Mouse (Mus musculus): ENCODE results near the gene Padi2.

Gene Padi2

DNA sequence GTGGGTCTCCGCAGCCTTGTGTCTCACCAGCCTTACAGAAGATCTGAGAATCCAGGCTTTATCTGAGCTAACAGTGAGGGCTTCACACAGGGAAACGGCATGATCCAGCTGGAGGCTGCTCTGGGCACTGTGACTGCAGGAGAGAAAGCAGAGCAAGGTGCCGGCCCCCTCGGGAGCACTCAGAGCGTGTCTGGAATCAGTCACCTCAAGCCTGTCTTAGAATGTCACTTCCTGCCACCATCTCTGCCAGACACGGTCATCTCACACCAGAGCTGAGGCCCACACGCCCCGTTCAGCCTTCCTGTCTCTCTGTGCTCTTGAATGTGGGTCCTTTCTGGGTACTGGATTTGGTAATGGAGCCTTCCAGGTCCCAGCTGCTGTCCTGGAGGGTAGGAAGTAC is 19.5 kb downstream of the Padi2 start:
- DNase-seq, result no peak

DNA sequence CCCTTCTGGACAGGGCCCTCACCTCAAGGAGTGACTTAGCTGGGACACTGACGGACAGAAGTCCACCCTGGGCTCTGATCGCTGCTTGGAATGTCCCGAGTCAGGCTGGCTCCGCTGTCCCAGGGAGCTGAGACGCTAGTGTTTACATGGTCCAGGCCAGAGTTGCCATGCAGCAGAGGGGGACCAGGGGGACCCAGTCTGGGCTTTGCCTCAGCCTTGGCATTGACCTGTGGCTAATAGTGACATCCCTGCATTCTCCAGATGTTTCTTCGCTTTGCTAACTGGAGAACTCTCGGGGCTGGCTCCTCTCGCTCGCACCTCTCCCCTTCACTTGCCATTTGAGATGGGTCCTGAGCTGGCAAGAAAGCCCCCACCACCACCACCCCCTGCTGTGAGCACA is 22.2 kb downstream of the Padi2 start:
- DNase-seq, result no peak

DNA sequence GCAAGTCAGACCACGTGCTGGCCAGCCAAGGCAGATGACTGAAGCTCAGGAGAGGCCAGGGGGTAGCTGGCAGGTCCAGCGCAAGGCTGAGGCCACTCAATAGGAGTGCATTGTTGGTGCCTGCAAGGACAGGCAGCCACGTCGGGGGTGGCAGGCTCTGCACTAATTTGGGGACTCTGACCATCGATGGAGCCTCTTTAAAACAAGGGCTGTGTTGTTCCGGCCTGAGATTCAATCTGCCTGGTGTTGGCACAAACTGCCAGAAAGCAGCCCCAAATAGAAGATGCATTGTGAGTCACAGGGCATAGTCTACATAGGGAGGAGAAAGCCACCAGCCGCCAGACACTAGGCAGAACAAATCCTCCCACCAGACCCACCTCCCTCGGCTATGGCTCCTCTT is 23.6 kb downstream of the Padi2 start:
- DNase-seq, result no peak

DNA sequence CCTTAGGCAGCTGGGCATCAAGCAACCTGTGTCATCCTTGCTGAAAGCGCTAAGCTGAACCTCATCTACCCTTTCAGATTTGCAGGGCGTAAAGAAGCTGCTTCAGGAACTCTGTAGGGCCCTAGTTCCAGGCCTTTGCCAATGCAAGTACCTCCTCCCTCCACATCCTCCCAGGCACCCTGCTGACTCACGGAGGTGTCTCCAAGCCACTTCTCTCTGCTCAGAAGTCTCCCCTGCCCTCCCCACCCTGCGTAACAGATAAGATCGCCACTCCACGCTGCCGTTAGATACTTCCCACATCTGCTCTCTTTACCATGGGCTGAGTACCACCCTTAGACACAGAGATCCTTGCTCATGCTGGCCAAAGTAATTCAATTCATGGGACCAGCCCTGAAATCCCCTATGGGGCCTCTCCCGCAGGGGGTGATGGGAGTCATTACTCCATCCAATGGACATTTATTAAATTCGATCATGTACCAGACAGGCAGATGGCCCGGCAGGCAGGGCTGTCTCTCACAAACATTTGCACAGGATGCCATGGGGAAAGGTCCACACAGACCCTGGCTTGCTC is 24.8 kb downstream of the Padi2 start:
- DNase-seq, result no peak

DNA sequence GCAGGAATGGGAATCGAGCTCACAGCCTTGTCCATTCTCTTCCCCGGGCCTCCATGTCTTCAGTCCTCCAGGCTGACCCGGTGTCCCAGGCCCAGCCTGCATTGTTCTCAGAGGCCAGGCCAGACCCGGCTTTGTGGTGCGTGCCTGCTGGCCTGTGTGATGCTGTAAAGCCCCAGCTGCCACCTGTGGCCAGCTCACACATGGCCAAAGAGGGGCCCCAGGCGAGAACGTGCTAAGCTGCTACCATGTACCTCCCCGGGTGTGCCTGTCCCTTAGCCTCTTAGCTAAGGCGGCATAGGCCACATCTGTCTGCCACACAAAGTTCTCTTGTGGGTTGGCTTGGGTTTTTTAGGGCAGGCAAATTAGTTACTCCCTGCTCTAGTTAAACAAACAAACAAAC is 29.5 kb downstream of the Padi2 start:
- no peak for DNase-seq

DNA sequence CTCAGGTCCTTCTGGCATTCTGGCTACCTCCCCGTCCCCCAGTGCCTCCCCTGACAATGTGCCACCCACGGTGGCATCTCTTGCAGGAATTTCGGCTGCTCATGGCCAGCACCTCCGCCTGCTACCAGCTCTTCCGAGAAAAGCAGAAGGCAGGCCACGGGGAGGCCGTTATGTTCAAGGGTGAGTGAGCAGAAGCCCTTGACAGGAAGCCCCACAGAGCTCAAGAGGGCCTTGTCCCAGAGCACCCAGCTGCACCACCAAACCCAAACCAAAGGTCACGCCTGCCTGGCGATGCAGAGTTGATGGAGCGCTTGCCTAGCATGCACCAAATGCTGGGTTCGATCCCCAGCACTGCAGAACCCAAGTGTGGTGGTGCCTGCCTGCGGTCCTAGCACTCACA is 38.2 kb downstream of the Padi2 start:
- no peak for DNase-seq

DNA sequence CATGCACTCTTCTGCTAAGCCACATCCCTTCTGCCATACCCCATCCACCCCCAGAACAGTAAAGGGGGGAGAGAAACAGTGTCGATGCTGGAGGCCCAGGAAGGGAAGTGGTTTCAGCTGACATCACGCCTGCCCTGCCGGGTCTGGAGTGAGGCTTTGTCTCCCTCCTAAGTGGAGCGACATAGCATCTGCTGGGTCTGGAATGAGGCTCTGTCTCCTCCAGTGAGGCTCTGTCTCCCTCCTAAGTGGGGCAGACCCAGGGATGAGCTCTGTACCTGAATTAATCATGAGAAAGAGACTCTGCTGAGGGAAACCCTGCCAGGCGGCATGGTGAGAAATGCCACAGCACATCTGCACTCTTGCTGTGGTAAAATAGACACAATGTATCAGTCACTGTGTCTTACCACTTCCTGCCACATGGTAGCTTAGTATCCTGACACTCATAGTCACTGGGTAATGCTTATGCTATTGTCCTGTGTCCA is 38.9 kb downstream of the Padi2 start:
- DNase-seq, result no peak

DNA sequence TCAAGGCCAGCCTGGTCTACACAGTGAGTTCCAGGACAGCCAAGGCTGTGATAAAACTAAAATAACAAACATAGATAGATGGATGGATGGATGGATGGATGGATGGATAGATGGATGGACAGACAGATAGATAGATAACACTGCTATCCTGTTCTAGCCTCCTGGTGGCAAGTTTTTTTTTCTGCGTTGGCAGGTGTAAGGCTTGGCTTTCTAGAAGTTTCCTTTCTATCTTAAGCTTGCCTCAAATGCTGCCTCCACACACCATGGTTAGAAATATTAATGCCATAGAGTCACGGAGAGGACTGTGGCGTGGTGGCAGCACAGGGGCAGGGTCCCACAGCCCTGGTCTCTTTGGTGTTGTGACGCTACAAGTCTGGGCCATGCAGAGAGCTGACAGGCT is 39.4 kb downstream of the Padi2 start:
- DNase-seq, result no peak

DNA sequence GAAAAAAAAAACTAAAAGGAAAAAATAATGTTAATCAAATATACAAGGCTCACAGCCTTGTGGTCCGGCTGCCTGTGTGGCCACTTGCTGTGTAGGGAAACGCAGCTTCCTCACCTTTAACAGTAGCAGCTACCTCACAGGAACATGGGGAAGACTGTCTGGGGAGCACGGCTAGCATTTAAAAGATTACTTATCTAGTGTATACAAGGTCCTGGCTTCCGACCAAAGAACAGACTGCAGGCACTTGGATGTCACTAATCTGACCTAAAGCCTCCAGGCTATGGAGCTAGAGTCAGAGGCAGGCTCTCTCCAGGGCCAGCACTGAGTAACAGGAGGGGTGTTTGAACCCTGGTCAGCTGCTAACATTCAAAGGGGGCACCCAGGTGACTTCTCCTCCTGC is 39.9 kb downstream of the Padi2 start:
- no peak for DNase-seq

DNA sequence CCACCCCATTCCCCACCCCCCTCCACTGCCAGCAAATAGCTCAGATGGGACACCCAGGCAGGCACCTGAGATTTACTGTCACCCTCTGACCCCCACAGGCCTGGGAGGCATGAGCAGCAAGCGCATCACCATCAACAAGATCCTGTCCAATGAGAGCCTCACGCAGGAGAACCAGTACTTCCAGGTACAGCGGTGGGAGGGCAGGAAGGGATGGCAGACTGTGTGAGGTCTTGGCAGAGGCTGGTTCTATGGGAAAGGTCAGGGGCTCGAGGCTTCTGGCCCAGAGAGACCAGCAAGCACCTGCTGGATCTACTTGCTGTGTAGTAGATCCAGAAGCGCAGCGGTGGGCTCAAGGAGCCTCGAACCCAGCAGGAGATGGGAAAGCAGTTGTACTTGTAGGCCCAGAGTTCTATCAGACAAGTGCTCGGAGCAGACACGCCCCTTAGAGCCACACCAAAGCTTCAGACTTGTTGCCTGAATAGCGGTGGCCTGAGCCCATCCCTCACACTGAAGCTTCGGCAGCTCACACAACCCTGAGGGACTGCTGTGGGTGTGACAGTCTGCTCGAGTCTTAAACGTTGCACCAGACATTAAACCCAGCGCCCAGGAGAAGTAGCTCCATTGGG is 40.5 kb downstream of the Padi2 start:
- DNase-seq, result no peak

DNA sequence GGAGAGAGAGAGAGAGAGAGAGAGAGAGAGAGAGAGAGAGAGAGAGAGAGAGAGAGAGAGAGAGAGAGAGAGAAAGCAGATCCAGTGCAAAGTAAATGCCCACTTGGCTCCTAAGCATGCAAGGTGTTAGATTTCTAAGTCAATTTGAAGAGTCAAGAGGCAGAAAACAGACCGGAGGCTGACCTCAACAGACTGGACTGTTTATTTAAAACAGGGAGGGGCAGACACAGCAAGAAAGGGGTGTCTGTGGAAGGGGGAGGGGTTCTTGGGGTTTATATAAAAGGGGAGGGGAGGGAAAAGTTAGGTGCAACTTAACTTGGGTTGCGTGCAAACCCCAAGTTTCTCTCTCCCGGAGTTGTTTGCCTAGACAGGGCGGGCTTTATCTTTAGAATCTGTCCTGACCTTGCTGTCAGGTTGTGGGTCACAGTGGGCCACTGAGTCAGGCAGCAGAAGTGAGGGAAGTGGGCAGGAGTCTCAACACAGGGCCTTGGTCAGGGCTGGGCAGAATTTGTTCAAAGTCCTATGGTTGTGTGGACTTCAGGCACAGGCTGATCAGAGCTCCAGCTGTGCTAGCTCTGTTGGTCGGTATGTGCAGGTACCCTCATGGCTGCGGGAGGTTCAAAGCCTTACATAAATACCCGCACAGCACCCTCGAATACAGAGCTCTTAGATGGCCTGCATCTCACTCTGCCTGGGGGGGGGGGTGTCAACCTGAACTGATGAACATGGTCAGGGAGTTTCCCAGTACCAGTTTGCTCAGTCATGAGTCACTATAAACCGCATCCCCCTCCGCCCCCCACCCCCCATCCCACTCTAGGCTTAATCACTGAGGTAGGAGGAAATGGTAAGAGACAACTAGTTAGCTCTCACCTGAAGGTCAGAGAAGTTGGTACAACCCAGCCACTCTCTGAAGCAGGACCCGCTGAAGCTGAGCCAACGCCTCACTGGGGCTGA is 41.6 kb downstream of the Padi2 start:
- DNase-seq, result no peak

DNA sequence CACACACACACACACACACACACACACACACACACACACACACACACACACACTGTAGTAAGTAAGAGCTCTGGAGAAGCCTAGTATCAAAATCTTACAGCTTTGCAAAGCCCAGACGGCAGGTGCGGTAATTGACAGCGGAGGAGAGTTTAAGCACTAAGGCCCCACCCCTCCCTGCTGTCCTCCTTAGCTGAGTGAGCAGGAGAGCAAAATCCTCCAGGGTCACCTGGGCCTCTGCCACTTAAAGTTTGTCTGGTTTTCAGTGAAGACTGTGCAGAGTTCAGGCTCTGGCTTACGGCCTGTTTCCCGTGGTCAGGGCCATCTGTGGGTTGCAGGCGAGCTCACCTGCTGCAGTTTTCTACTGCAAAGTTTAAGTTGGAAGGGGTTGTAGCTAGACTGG is 42.3 kb downstream of the Padi2 start:
- DNase-seq, result no peak

DNA sequence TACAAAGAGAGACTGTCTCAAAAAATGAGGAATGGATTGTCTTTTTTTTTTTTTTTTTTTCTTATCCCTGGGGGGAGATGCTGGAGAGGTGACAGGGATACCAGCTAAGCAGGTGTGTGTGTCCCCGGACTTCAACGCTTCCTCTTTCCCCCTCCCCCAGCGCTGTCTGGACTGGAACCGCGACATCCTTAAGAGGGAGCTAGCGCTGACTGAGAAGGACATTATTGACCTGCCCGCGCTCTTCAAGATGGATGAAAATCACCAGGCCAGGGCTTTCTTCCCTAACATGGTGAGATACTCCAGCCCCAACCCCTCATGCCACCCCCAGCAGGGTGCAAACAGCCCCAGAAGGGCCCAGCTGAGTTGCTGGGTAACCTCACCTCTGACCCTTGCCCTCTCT is 42.9 kb downstream of the Padi2 start:
- no peak for DNase-seq

DNA sequence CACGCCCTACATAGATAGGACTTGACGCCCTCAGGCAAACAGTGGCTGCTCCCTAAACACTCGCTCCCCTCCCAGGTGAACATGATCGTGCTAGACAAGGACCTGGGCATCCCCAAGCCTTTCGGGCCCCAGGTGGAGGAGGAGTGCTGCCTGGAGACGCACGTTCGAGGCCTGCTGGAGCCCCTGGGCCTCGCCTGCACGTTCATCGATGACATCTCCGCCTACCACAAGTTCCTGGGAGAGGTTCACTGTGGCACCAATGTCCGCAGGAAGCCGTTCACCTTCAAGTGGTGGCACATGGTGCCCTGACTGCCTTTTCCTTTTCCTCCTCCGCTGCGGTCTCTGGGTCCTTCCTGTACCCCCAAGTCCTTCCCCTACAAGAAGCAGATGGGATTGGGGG is 43.5 kb downstream of the Padi2 start:
- DNase-seq, result no peak

DNA sequence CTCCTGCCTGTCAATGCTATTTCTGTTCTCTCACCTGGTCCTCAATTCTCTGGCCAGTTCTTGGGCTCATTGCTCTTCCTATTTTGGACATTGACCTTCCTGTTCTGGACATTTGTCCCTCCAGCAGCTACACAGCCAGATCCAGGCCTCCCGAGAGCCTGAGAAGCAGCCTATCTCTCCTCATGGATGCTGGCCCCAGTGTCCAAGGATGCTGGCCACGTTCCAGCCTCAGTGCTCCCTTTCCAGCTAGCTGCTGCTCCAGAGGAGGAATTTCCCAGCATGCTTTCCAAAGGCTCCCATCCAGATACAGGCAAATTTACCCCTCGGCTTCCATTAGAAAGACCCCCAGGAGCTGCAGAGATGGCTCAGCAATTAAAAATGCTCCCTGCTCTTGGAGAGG is 44.4 kb downstream of the Padi2 start:
- DNase-seq, result no peak

DNA sequence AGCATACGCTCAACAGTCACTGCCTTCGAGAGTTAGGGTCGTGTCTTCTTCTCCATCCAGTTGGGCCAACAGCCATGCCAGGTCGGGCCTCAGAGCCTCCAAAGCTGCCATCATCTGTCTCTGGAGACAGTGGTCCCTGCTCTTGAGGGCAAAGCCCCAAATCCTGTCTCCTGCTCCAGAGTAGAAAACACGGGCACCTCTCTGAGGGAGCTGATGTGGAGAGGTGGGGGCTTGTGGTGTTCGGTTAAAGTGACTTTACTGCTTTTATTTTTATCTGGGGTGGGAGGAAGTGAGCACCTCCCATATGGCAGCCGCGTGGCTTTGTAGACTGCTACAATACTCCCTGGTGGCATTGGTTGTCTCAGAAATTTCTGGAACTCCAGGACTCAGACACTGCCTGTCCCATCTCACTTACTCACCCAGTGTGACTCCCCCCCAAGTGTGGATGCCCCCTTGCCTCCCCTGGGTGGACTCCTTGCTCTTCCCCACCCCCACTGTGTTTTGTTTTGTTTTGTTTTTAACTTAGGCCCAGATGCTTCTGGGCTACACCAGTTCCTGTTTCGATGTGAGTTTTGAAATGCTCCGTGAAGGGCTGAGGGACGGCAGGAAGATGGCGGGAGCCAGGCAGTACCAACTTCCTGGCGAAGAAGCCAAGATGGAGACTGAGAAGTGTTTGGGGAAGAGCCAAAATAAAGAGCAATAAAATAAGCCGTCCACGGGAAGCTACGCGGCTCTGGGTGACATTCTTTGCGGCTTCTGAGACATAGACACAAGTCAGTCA is 45.9 kb downstream of the Padi2 start:
- no peak for DNase-seq

DNA sequence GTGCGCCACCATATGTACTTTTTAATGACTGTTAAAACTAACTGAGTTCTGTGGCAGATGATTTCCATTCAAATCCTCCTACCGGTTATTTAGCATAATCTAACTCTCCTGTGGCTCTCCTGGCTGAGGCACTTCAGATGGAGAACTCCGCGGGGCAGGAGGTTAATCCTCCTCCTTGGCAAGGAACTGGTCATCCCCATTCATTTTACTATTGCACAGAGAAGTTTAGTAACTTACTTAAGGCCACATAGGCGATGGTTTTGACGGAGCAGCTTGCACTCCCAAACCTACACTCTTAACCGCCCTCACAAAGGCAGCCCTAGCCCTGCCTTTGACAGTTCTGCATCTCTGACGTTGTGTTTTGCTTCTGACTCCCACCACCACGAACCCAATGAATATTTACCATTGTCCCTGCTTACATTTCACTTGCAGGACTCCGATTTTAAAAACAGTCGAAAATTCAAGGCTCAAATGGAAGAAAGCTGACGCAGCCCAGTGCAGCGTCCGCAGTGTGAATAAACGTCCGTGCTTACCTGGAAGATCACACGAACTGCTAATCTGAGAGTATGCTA is 51.1 kb downstream of the Padi2 start:
- DNase-seq, result peak; percentile 17

DNA sequence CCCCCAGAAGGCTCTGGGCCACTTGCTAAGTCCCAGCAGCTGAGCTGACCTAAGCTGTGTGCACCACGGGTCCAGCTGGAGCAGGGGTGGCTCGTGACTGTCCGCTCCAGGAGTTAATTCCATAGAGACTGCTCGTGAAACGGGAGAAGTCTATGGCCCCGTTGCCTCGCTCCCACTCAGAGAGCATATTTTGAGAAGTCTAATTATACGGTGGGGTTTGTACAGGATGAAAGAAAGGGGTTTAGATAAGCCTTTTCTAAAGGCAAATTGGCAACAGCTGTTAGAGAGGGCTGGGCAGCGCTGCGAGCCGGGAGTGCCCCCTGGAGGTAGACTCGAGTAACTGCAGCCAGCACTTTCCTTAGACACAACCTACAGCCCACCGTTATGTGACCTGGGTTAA is 51.6 kb downstream of the Padi2 start:
- peak; percentile 86 for DNase-seq

DNA sequence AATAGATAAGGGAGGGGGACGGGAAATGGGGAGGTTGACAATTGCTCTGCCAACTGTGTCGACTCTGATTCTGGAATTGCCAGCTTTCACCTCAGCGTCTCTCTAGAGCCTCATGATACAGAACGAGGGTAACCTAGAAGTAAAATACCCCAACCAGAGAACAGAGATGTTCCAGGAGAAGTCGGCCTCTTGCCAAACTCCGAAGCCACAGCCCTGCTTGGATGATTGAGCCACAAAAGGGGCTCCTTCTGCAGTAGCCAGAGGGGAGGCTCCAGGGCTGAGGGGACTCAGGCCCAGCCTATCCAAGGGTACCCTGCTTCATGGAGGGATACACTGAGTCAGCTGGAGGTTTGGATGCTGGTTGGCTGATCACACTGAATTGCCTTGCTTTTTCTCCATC is 52.2 kb downstream of the Padi2 start:
- no peak for DNase-seq

DNA sequence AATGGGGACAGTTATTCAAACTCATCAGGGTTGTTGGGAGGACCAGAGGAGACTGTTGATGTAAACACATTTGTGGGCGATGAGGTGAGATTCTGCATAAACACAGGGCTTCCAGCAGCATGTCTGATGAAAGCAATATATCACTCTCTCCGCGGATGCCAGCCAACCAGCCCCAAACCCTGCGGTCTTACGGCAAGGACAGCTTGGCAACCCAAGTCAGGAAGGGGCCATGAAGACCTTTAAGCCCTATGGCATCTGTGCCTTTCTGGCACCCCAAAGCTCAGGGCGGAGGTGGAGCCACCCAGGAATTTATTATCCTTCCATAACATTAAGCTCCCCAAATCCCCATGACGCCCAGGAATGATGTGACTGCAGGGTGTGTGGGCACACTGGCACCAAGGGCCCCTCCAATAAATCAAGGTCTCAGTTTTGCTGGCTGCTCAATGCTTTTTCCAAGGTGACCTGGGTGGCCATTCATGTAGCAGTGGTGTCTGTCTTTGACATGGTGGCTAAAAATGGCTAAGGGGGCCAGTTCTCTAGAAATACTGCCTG is 53.1 kb downstream of the Padi2 start:
- no peak for DNase-seq

DNA sequence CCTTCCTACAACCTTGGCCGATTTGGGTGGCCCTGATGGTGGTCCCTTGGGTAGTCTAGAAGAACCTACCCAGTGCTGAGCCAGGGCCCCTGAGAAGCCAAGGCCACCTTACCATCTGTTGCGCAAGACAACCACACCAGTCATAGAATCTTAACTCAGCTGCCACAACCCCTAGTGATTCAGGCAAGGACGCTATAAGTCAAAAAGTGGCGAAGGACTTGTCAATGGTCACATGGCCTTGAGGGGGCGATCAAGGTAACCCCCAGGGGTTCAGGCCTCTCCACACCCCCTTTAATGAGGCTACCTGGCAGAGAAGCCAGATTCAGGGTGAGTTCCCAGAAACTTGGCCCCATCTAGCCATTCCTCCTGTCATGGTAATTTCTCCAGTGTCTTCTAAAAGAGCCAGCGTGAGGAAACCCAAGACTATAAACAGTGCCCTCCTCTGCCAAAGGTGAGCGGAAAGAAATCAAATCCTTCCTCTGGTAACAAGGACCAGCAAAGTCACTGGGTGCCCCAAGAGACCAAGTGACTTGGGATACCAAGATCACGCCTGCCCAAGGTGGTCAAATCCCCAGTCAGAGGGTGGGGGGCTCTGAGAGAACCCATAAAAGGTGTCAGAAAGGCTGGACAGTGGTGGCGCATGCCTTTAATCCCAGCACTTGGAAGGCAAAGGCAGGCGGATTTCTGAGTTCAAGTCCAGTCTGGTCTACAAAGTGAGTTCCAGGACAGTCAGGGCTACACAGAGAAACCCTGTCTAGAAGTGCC is 53.8 kb downstream of the Padi2 start:
- DNase-seq, result no peak

Data from embryo, embryonic 11 days (tissue).